Mouse (Mus musculus) heart, adult 11 months (tissue): ENCODE measurements at regions not wholly inside any gene's neighbourhood (a gene's known extent, or its start where the extent isn't known, plus 50 kb on each side); places are given as distances from the start of the nearest gene placed in this dataset.

Experiments
- DNase-seq: peaks from one replicate; pipeline ENCODE4 v3.0.0; 2022

DNA sequence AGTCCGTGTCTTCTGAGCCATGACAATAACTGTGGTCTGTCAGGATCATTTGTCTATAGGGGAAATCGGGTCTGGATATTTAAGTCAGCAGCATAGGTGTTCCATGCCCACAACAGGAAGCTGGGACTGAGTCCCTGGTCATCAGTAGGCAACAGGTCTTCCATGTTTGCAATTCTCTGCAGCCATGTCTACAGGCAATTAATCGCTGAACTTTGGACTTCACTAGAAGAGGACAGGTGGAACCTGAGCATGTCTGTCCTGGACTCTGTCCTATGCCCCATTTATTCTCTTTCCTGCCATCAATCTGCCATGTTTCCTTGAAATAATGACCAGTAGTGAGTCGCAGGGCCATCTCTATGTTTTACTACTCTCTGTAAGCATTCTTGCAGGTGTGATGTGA lies 54.9 kb downstream of the Cyp2d40 start:
- DNase-seq = peak; percentile 54

- peak; percentile 84 for DNase-seq
Observed at GRCm38 (mm10) chr15:82707906-82708305, 56.1 kb downstream of the Cyp2d40 start.

DNA sequence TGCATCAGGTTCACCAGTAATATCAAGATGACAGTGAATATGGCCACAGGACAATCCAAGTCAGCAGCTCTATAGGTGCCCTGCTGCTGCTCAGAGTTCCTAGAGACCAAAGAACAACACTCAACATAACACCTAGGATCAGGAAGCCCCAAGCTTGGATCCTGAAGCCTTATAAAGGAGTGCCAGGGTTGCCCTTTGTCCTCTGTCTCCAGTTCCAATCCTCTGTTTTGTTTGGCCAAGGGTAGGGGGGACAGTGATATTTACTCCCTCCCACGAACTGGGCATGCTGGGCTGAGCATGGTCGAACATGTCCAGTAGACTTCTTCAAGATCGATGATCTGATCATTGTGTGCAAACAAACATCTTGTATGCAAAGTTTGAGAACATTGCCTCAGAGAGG lies 56.8 kb downstream of the Cyp2d40 start:
- peak; percentile 11 for DNase-seq

GRCm38 (mm10) chr15:82706647-82707046 lies 57.3 kb downstream of the Cyp2d40 start:
- peak; percentile 43 for DNase-seq

GRCm38 (mm10) chr15:82702121-82702520 lies 61.9 kb downstream of the Cyp2d40 start:
- DNase-seq = peak; percentile 74

DNA sequence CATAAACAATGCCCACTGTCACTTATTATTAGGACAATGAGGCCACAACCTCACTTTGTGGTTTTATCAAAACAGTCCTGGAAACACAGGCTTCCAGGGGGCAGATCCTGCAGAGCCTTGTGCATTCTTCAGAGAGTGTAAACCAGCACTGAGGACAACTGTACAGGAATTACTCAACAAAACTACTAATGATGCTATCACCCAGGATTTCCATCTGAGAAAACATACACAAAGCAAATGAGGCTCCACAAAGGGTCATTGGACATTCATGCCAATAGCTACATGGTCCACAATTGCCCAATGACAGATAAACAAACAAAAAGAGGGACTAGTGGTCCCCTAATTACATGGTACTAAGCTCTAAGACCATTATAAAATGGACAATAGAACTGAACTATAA lies 68.2 kb downstream of the Cyp2d40 start:
- DNase-seq = peak; percentile 17

DNA sequence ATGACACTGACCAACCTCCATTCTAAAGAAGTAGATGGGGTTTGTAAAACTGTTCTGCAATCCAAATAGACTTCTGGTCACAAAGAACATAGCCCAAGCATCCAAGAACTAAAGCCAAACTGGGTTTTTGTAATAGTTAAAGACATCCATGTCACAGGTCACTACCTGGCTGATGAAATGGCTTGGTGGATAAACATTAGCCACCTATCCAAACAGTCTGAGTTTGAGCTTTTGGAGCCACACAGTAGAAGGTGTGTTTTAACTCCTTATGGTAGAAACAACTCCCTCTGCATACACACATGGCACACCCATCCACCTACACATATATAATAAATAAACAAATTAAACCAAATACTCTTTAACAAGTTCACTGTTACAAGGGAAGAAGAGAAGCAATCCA lies 68.7 kb downstream of the Cyp2d40 start:
- peak; percentile 21 for DNase-seq

DNA sequence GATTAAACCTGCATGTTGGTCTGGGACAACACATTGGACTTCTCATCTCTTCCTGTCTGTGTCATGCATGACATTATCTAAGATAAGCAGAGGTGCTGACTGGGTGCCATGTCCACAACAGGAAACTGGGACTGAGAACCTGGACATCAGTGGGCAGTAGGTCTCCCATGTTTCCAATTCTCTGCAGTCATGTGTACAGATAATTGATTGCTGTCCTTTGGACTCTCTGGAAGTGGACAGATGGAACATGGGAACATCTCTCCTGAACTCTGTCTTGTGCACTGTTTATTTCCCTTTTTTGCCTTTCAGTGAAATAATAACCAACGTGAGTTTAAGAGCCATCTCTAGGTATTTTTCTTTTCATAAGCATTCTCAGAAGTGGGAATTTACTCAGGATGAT lies 69.5 kb downstream of the Cyp2d40 start:
- DNase-seq = no peak

- DNase-seq = peak; percentile 27
Observed at GRCm38 (mm10) chr15:82692955-82693354, 71.0 kb downstream of the Cyp2d40 start.
